Mouse (Mus musculus) G1E (cell line): Measurements from ENCODE around the gene Mtmr10. TPM values are rescaled to one million over a fixed set of nuclear protein-coding genes. Genes with fewer than 3 reads are reported as not detected.
A peak's percentile ranks its signal among the peaks of the same experiment; 100 is the strongest.

ENCODE experiments used
- ATAC-seq: 2 replicates; pipeline ENCODE4 v1.8.0; 2016; ENCODE audit warnings: mild to moderate bottlenecking; ENCODE audit not compliant: insufficient number of reproducible peaks, poor library complexity, low FRiP score, severe bottlenecking; ENCODE audit errors: extremely low read depth
- DNase-seq: peaks from one replicate; pipeline ENCODE4 v3.0.0; 2012; ENCODE audit warnings: low spot score
- H3K27me3 ChIP-seq: 2 replicates; pipeline ENCODE4 v1.6.1; 2012; ENCODE audit warnings: mild to moderate bottlenecking, low read length, inconsistent platforms; ENCODE audit not compliant: insufficient read depth
- H3K36me3 ChIP-seq: replicated peaks from 2 replicates; pipeline ENCODE3; 2012; ENCODE audit warnings: mild to moderate bottlenecking, inconsistent platforms
- H3K4me1 ChIP-seq: 2 replicates; pipeline ENCODE4 v1.6.1; 2012; ENCODE audit warnings: low read depth, low read length, inconsistent platforms, mixed read lengths; ENCODE audit not compliant: insufficient read depth
- H3K4me3 ChIP-seq: 2 replicates; pipeline ENCODE4 v1.5.1; 2012; ENCODE audit warnings: low read depth, mild to moderate bottlenecking, inconsistent platforms, low read length, moderate library complexity, mixed read lengths
- H3K9me3 ChIP-seq: replicated peaks from 2 replicates; pipeline ENCODE4 v1.6.1; 2012; ENCODE audit warnings: inconsistent platforms
- CTCF ChIP-seq: IDR thresholded peaks from 2 replicates; pipeline ENCODE4 v1.5.1; 2012; ENCODE audit warnings: low read depth, low read length, inconsistent platforms, mixed read lengths
- GATA1 ChIP-seq: IDR thresholded peaks from 2 replicates; pipeline ENCODE4 v1.6.1; 2012; ENCODE audit warnings: borderline replicate concordance, low read length, inconsistent platforms, mixed read lengths
- GATA2 ChIP-seq: IDR thresholded peaks from 2 replicates; pipeline ENCODE4 v1.6.1; 2012; ENCODE audit warnings: low read depth, low read length, inconsistent platforms, borderline replicate concordance
- POLR2AphosphoS5 ChIP-seq: IDR thresholded peaks from 2 replicates; pipeline ENCODE4 v1.6.1; 2012; ENCODE audit warnings: low read depth, low read length, inconsistent platforms; ENCODE audit not compliant: insufficient replicate concordance
- TAL1 ChIP-seq: conservative IDR thresholded peaks from 2 replicates; pipeline ENCODE4 v1.6.1; 2012; ENCODE audit warnings: low read depth, low read length, inconsistent platforms, mixed read lengths
- polyA plus RNA-seq: library from polyadenylated mRNA; stranded (reverse); fragments of >175 nt; gene quantifications from 2 replicates; pipeline ENCODE4 v1.2.3, GENCODE M21; 2012
- total RNA-seq, 2 experiments: library from RNA; stranded (forward) in 1 of 2; stranded (reverse) in 1 of 2; fragments of 200-1000 nt in 1 of 2; fragments of >200 nt in 1 of 2; fragmentation: Nextera tagmentation in 1 of 2; gene quantifications; 2 replicates each; pipeline ENCODE4 v1.2.3; 2014 to 2017

Gene Mtmr10
- total and polyA plus RNA-seq, 3 experiments, result 2.9 to 18.1 (median 8.5) TPM

GRCm38 (mm10) chr7:64312811-64313210 is 25.4 kb downstream of the Mtmr10 start:
- H3K36me3 ChIP-seq, result peaks cover 75% of the 10 kb centered on the region
- H3K4me3 ChIP-seq, result no peak overlapping the region
- DNase-seq, result no peak
- no peaks in the 10 kb centered on the region for H3K9me3 ChIP-seq
- H3K27me3 ChIP-seq, result no peaks in the 10 kb centered on the region
- H3K4me1 ChIP-seq, result no peaks in the 10 kb centered on the region
- no peak for ATAC-seq
- TF ChIP-seq GATA2, result no peak

GRCm38 (mm10) chr7:64321125-64321524 is 33.7 kb downstream of the Mtmr10 start:
- no peak for ATAC-seq
- TF ChIP-seq POLR2AphosphoS5 (no peak), GATA2 (no peak), GATA1 (no peak), TAL1 (no peak), CTCF (no peak)
- DNase-seq, result no peak
- H3K27me3 ChIP-seq, result no peaks in the 10 kb centered on the region
- H3K4me3 ChIP-seq, result no peak overlapping the region
- no peaks in the 10 kb centered on the region for H3K9me3 ChIP-seq
- peaks cover 73% of the 10 kb centered on the region for H3K36me3 ChIP-seq
- no peaks in the 10 kb centered on the region for H3K4me1 ChIP-seq

GRCm38 (mm10) chr7:64321658-64322057 is 34.2 kb downstream of the Mtmr10 start:
- TF ChIP-seq GATA2, result no peak
- TF ChIP-seq GATA1, result no peak
- TF ChIP-seq TAL1, result no peak
- TF ChIP-seq CTCF, result no peak
- TF ChIP-seq POLR2AphosphoS5, result no peak
- DNase-seq (no peak), ATAC-seq (no peak)
- Histone ChIP-seq H3K9me3 (no peaks in the 10 kb centered on the region), H3K36me3 (peaks cover 72% of the 10 kb centered on the region), H3K4me1 (peaks cover 2% of the 10 kb centered on the region; the same call in 1 of the 2 replicates), H3K27me3 (no peaks in the 10 kb centered on the region), H3K4me3 (no peak overlapping the region)

GRCm38 (mm10) chr7:64326892-64327291 is 39.4 kb downstream of the Mtmr10 start:
- Histone ChIP-seq H3K36me3 (peaks cover 61% of the 10 kb centered on the region), H3K27me3 (no peaks in the 10 kb centered on the region), H3K4me3 (no peak overlapping the region), H3K4me1 (peaks cover 9% of the 10 kb centered on the region), H3K9me3 (no peaks in the 10 kb centered on the region)
- peak; percentile 87 for TF ChIP-seq CTCF
- no peak for TF ChIP-seq GATA1
- peak; percentile 80 for ATAC-seq
- DNase-seq, result peak; percentile 58

- ATAC-seq (no peak), DNase-seq (no peak)
- Histone ChIP-seq H3K9me3 (no peaks in the 10 kb centered on the region), H3K4me1 (peaks cover 9% of the 10 kb centered on the region), H3K4me3 (no peak overlapping the region), H3K27me3 (no peaks in the 10 kb centered on the region), H3K36me3 (peaks cover 61% of the 10 kb centered on the region)
- TF ChIP-seq GATA1 (no peak), POLR2AphosphoS5 (no peak), CTCF (no peak), GATA2 (no peak), TAL1 (no peak)
These were observed 40.0 kb downstream of the Mtmr10 start for GRCm38 (mm10) chr7:64327486-64327885.

- Histone ChIP-seq H3K4me3 (no peak overlapping the region), H3K36me3 (peaks cover 73% of the 10 kb centered on the region), H3K4me1 (peaks cover 9% of the 10 kb centered on the region), H3K9me3 (no peaks in the 10 kb centered on the region), H3K27me3 (no peaks in the 10 kb centered on the region)
- no peak for ATAC-seq
- TF ChIP-seq TAL1, result no peak
- DNase-seq, result no peak
These were observed 43.9 kb downstream of the Mtmr10 start for GRCm38 (mm10) chr7:64331309-64331708.

- Histone ChIP-seq H3K36me3 (peaks cover 77% of the 10 kb centered on the region), H3K27me3 (no peaks in the 10 kb centered on the region), H3K4me3 (no peak overlapping the region), H3K4me1 (peaks cover under 1% of the 10 kb centered on the region), H3K9me3 (no peaks in the 10 kb centered on the region)
- no peak for DNase-seq
- ATAC-seq, result no peak
- TF ChIP-seq CTCF, result no peak
These were observed 45.2 kb downstream of the Mtmr10 start for GRCm38 (mm10) chr7:64332686-64333085.

GRCm38 (mm10) chr7:64347813-64348212 is 60.4 kb downstream of the Mtmr10 start:
- Histone ChIP-seq H3K27me3 (no peaks in the 10 kb centered on the region), H3K9me3 (no peaks in the 10 kb centered on the region), H3K4me1 (no peaks in the 10 kb centered on the region), H3K36me3 (peaks cover 75% of the 10 kb centered on the region), H3K4me3 (no peak overlapping the region)
- DNase-seq (no peak), ATAC-seq (no peak)
- TF ChIP-seq GATA2 (no peak), GATA1 (no peak), CTCF (no peak), TAL1 (no peak), POLR2AphosphoS5 (no peak)
